Mouse (Mus musculus): Measurements from ENCODE around the gene Gabre. TPM values are rescaled to one million over a fixed set of nuclear protein-coding genes. Genes with fewer than 3 reads are reported as not detected.

Gabre gene
- total and polyA plus RNA-seq, 2 experiments from 2014 or later = 0.33 to 8.7 TPM

DNA sequence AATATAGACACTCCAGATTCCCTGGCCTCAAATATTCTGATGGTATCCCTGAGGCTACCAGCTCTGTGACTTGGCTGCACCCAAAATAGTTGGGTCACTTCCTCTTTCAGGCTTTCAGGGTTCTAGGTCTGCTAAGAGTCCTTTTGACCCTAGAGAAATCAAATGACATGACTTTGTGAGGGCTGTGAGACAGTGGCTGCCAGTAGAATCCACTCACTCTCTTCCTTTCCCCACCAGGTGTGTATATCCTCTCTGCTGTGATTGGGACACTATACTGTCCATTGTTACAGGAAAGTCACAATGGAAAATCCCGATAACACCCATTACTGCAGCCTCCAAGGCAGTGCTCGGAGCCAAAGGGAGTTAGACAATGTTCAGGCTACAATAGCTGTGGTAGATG lies 52.9 kb downstream of the Gabre start, which contains the start of gene Magea4:
Gene Magea4, plus strand, starts transcription at position 301 of the 400 bp plus-strand sequence.
- Histone ChIP-seq H3K27ac (ENCODE audit: low read depth) (no peak within 1 kb of the TSS), H3K4me2 (ENCODE audit: low read depth, low read length) (no peak within 1 kb of the TSS), H3K4me1 (ENCODE audit: control insufficient read depth, insufficient read depth) (no peaks in the 10 kb centered on the region), H3K27me3 (ENCODE audit: control insufficient read depth, insufficient read depth, low read length) (no peaks in the 10 kb centered on the region), H3K36me3 (replicated peaks; ENCODE audit: control insufficient read depth, insufficient read depth, low read length) (no peaks in the 10 kb centered on the region), H3K9me3 (replicated peaks; ENCODE audit: control insufficient read depth, low read length) (no peaks in the 10 kb centered on the region), H3K4me3 (ENCODE audit: low read depth, low read length) (no peak within 1 kb of the TSS), H3K9ac (replicated peaks; ENCODE audit: low read depth, low read length) (no peak within 1 kb of the TSS)
- TF ChIP-seq EP300 (IDR thresholded peaks at IDR 0.05; ENCODE audit: low read depth) (no peak), CTCF (IDR thresholded peaks at IDR 0.05; ENCODE audit: low read depth) (no peak)
- DNase-seq (ENCODE audit: low spot score) (no peak), ATAC-seq (ENCODE audit: insufficient read depth, low read depth) (no peak)
- WGBS = 62% methylated on average over 2 of the region's 2 CpGs

MicroRNAs within 50 kb of the gene (microRNA counts, 519-probe panel; counts per million panel counts)
- microRNA mmu-miR-224 (not detected), microRNA mmu-miR-452 (not detected)

Small RNA genes lying within 50 kb of the gene (microRNA-seq; reads per million reads assigned to microRNA genes)
- 261 reads per million, percentile 68 among the genes with 10 or more reads in this experiment for gene Mir224
- 17.1 reads per million, percentile 35 among the genes with 10 or more reads in this experiment for gene Mir452

Other genes with a start within 250 kb of the Gabre start
- not detected in 2 replicates for gene Magea4, start 52.8 kb downstream of the Gabre start, total RNA-seq (2014; rRNA removed; ENCODE audit: low replicate concordance)
- not detected in 2 replicates for gene Magea4, start 52.8 kb downstream of the Gabre start, polyA plus RNA-seq (2015; fragmentation: Nextera tagmentation; extraction: Ambion mirVana)
- not detected in 2 replicates for gene Magea10, start 112.1 kb upstream of the Gabre start, total RNA-seq (2014; rRNA removed; ENCODE audit: low replicate concordance)
- gene Magea10, start 112.1 kb upstream of the Gabre start, polyA plus RNA-seq (2015; fragmentation: Nextera tagmentation; extraction: Ambion mirVana) = not detected in 2 replicates